Mouse (Mus musculus) small intestine, adult 10 weeks (tissue): Measurements from ENCODE around the gene Olfr692. TPM values are rescaled to one million over a fixed set of nuclear protein-coding genes. Genes with fewer than 3 reads are reported as not detected.

Experiments
- polyA plus RNA-seq: library from polyadenylated mRNA; stranded (reverse); fragments of 350-450 nt; fragmentation: Illumina TruSeq; extraction: RNeasy Lipid Tissue Mini Kit (QIAGEN cat#74804); gene quantifications from one replicate; pipeline ENCODE4 v1.2.3, GENCODE M21; 2014; ENCODE audit warnings: low replicate concordance

The Olfr692 gene
- not detected for polyA plus RNA-seq

DNA sequence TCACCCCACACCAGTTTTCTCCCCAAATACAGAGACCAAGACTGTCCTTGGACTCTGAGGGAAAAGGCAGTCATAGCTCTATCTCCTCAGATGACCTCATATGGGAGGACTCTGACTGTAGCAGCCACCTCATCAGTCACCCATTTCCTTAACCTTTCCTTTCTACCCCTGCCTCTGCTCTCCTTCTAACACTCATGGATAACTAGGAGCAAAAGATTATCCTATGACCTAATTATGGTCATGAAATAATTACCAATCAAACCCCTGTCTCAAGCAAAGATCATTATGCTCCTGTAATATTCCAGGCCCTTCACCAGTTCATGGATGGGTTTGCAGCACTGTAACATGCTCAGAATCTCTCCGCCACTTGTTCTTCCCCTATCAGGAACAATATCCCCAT lies at the start of gene Olfr692:
TSS of gene Olfr692 (plus strand) at position 301 of the 400 bp plus-strand sequence.

DNA sequence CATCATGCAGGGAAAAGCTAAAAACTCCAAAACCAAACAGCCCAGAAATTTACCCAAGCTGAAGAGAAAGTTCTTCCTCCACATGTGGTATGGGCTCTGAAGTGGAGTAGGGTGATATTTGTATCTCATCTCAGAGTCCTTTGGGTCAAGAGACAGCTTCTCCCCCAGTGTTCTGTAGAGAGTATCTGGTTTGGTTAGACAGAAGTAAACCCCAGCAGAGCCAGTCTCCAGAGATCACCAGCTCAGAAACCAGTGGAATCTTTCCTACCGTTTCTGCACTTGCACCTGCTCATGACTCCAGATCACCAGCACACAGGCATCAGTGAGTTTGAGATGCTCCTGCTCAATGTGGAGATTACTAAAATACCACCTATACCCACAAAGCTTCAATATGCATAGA lies 34.0 kb upstream of the Olfr692 start, which contains the start of gene Olfr690:
TSS of gene Olfr690 (minus strand) at position 101 of the 400 bp plus-strand sequence.

DNA sequence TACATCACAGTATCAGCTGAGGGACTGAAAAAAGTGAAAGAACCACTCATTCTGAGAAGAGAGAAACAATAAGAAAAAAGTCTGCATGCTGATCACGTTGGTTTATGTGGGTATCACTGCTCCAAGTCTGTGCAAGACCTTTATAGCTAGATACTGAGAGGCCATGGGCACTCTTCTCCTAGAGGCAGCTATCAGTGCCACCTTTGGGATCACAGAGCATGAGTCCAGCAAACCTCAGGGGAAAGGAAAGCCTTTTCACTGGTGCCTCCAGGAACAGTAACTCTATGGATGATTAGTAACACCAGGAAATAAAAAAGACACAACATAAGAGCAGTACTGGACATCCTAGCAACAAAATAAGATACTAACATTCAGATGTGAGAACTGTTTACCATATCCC lies 25.9 kb upstream of the Olfr692 start, which contains the start of gene Olfr691:
TSS of gene Olfr691 (minus strand) at position 101 of the 400 bp plus-strand sequence.

DNA sequence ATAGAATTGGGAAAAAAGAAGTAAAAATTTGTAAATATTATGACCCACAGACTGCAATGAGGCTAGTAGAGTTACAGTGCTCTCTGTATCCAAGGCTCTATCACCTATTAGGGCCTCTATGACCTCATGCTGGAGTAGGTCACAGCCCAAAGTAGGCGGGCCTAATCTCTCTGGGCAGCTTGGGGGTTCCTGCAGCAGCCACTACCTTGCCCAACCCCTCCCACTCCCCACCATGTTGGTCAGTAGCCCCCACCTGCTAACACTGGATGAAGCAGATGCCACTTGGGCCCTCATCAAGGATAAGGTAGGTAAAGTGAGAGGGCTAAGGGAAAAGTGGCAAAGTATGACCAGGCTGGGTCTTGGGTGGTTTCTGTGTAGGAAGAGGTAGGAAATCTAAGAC lies 6.8 kb downstream of the Olfr692 start, which contains the start of gene Gm5901:
TSS of gene Gm5901 (plus strand) at position 173 of the 400 bp plus-strand sequence.

DNA sequence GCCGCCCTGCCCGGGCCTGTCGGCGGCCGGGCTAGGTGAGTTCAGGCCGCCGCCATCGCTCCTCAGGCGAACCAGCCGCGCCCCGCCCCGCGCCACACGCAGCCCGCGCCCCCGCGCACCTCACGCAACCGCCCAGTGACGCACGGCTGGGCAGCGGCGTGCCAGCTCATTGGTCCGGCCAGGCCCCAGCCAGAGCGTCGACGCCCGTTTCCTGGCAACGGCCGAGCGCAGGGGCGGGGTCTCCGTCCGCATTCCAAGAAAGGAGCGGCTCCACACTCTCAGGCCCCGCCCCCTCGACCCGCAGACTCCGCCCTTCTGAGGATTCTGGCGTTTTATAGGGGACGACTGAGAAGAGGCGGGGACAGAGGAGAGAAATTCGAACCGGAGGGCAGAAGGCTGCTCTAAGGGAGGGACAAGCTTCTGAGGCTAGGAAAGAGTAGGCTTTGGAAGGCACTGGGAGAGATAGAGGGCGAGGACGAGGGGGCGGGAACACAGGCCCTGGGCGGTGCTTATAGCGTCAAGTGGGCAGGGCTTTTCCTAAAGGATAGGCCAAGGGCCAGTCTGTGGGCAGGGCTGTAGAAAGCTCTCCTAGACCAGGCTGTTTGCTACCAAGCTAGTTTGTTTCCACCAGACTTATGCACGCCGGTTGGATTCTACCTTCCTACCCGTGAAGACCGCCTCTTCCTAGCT lies 32.0 kb downstream of the Olfr692 start, which contains the start of gene Fam160a2:
TSS of gene Fam160a2 (minus strand) at position 120 of the 690 bp plus-strand sequence.

DNA sequence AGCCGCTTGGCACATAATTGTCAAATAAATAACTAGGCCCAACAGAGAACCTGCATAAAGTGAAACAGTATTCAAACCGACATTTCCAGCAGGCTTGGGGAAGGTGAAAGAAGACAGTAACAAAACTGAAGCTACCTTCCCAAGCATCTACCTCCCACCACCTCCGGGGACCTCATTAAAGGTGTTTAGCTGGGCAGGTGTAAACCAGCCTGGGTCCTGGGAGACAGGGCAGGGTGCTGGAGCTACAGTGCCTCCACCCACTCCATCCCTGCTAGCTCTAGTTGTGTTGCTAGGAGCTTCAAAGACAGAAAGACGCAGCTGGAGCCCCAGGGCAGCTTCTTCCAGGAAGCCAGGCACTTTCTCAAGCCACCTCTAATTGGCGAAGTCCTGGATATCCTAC lies 36.2 kb downstream of the Olfr692 start, which contains the start of gene Cnga4:
TSS of gene Cnga4 (plus strand) at position 301 of the 400 bp plus-strand sequence.

Other genes with a start within 250 kb of the Olfr692 start
- gene Olfr683, start 221.2 kb upstream of the Olfr692 start, polyA plus RNA-seq: not detected
- gene Olfr684, start 204.6 kb upstream of the Olfr692 start, polyA plus RNA-seq: not detected
- not detected for gene Olfr685, start 182.2 kb upstream of the Olfr692 start, polyA plus RNA-seq
- not detected for gene Olfr686, start 160.7 kb upstream of the Olfr692 start, polyA plus RNA-seq
- not detected for gene Olfr688, start 80.1 kb upstream of the Olfr692 start, polyA plus RNA-seq
- gene Olfr689, start 57.1 kb upstream of the Olfr692 start, polyA plus RNA-seq: not detected
- not detected for gene Olfr690, start 34.1 kb upstream of the Olfr692 start, polyA plus RNA-seq
- not detected for gene Olfr691, start 26.0 kb upstream of the Olfr692 start, polyA plus RNA-seq
- not detected for gene Gm5901, start 6.8 kb downstream of the Olfr692 start, polyA plus RNA-seq
- 44.8 TPM for gene Fam160a2, start 31.8 kb downstream of the Olfr692 start, polyA plus RNA-seq
- not detected for gene Cnga4, start 36.3 kb downstream of the Olfr692 start, polyA plus RNA-seq
- gene Cckbr, start 57.5 kb downstream of the Olfr692 start, polyA plus RNA-seq: not detected
- gene Cavin3, start 114.1 kb downstream of the Olfr692 start, polyA plus RNA-seq: 1.9 TPM
- 0.33 TPM for gene Smpd1, start 186.1 kb downstream of the Olfr692 start, polyA plus RNA-seq
- not detected for gene Apbb1, start 213.4 kb downstream of the Olfr692 start, polyA plus RNA-seq
- gene Hpx, start 231.9 kb downstream of the Olfr692 start, polyA plus RNA-seq: not detected